Mouse (Mus musculus): ENCODE results near the gene Gmnn. TPM values are rescaled to one million over a fixed set of nuclear protein-coding genes. Genes with fewer than 3 reads are reported as not detected.
"Not testable (repeated sequence)": the region's sequence is repeated elsewhere in the genome, so short reads cannot be mapped to it uniquely, and the experiment has no call there.

The Gmnn gene
- polyA plus RNA-seq, 1 experiment from 2014 or later: 103 TPM

- not testable (repeated sequence) for H3K4me3 ChIP-seq (ENCODE audit: low read length)
Observed at GRCm38 (mm10) chr13:24771482-24771881, 9.8 kb upstream of the Gmnn start.

GRCm38 (mm10) chr13:24767809-24768208 lies 6.1 kb upstream of the Gmnn start:
- 66% methylated on average over 4 of the region's 4 CpGs for WGBS

More at GRCm38 (mm10) chr13:24771482-24771881, 9.8 kb upstream of the Gmnn start:
- not testable (repeated sequence) for H3K9ac ChIP-seq (ENCODE audit: low read length); H3K27ac ChIP-seq (ENCODE audit: low read length); H3K36me3 ChIP-seq (ENCODE audit: control insufficient read depth, insufficient read depth, low read length); H3K27me3 ChIP-seq (ENCODE audit: control insufficient read depth, insufficient read depth, low read depth, low read length); H3K9me3 ChIP-seq (ENCODE audit: control insufficient read depth, low read length); ATAC-seq (ENCODE audit: low read depth); H3K4me1 ChIP-seq (replicated peaks; ENCODE audit: control insufficient read depth, insufficient read depth, low read length); H3K4me2 ChIP-seq (ENCODE audit: low read depth, low read length)
- 88% methylated on average over 10 of the region's 10 CpGs for WGBS

GRCm38 (mm10) chr13:24762254-24762653 lies 531 bp upstream of the Gmnn start:
- Histone ChIP-seq H3K4me2 (ENCODE audit: low read depth, low read length) (peak overlapping the region; percentile 82), H3K27ac (ENCODE audit: low read length) (peak overlapping the region; percentile 98; the same call in 1 of the 2 replicates), H3K9me3 (ENCODE audit: control insufficient read depth, low read length) (no peaks in the 10 kb centered on the region), H3K27me3 (ENCODE audit: control insufficient read depth, insufficient read depth, low read depth, low read length) (no peaks in the 10 kb centered on the region), H3K9ac (ENCODE audit: low read length) (peak overlapping the region; percentile 92), H3K4me1 (replicated peaks; ENCODE audit: control insufficient read depth, insufficient read depth, low read length) (peaks cover 11% of the 10 kb centered on the region), H3K4me3 (ENCODE audit: low read length) (peak overlapping the region; percentile 98), H3K36me3 (ENCODE audit: control insufficient read depth, insufficient read depth, low read length) (peaks cover 10% of the 10 kb centered on the region; the same call in 1 of the 2 replicates)
- no peak for ATAC-seq (ENCODE audit: low read depth)
- WGBS: 17% methylated on average over 4 of the region's 4 CpGs

More at GRCm38 (mm10) chr13:24767809-24768208, 6.1 kb upstream of the Gmnn start:
- H3K4me1 ChIP-seq (replicated peaks; ENCODE audit: control insufficient read depth, insufficient read depth, low read length); H3K9me3 ChIP-seq (ENCODE audit: control insufficient read depth, low read length); H3K4me3 ChIP-seq (ENCODE audit: low read length); H3K27ac ChIP-seq (ENCODE audit: low read length); H3K4me2 ChIP-seq (ENCODE audit: low read depth, low read length); H3K27me3 ChIP-seq (ENCODE audit: control insufficient read depth, insufficient read depth, low read depth, low read length); H3K36me3 ChIP-seq (ENCODE audit: control insufficient read depth, insufficient read depth, low read length); ATAC-seq (ENCODE audit: low read depth); H3K9ac ChIP-seq (ENCODE audit: low read length): not testable (repeated sequence)

GRCm38 (mm10) chr13:24761083-24761402 lies 680 bp downstream of the Gmnn start:
- H3K4me2 ChIP-seq (ENCODE audit: low read depth, low read length): peak overlapping the region; percentile 82
- H3K27ac ChIP-seq (ENCODE audit: low read length): peak overlapping the region; percentile 56
- no peak for ATAC-seq (ENCODE audit: low read depth)
- H3K36me3 ChIP-seq (ENCODE audit: control insufficient read depth, insufficient read depth, low read length): peaks cover 14% of the 10 kb centered on the region
- peaks cover 11% of the 10 kb centered on the region for H3K4me1 ChIP-seq (replicated peaks; ENCODE audit: control insufficient read depth, insufficient read depth, low read length)
- 1% methylated on average over 10 of the region's 10 CpGs for WGBS
- H3K27me3 ChIP-seq (ENCODE audit: control insufficient read depth, insufficient read depth, low read depth, low read length): no peaks in the 10 kb centered on the region
- H3K9me3 ChIP-seq (ENCODE audit: control insufficient read depth, low read length): no peaks in the 10 kb centered on the region
- peak overlapping the region; percentile 92 for H3K9ac ChIP-seq (ENCODE audit: low read length)
- peak overlapping the region; percentile 98 for H3K4me3 ChIP-seq (ENCODE audit: low read length)

GRCm38 (mm10) chr13:24760351-24760870 lies 1.3 kb downstream of the Gmnn start:
- no peaks in the 10 kb centered on the region for H3K9me3 ChIP-seq (ENCODE audit: control insufficient read depth, low read length)
- H3K4me2 ChIP-seq (ENCODE audit: low read depth, low read length): peak overlapping the region; percentile 82
- H3K27me3 ChIP-seq (ENCODE audit: control insufficient read depth, insufficient read depth, low read depth, low read length): no peaks in the 10 kb centered on the region
- H3K36me3 ChIP-seq (ENCODE audit: control insufficient read depth, insufficient read depth, low read length): peaks cover 20% of the 10 kb centered on the region
- H3K9ac ChIP-seq (ENCODE audit: low read length): peak overlapping the region; percentile 92
- no peak for ATAC-seq (ENCODE audit: low read depth)
- 47% methylated on average over 5 of the region's 5 CpGs for WGBS
- H3K4me1 ChIP-seq (replicated peaks; ENCODE audit: control insufficient read depth, insufficient read depth, low read length): peaks cover 11% of the 10 kb centered on the region
- no peak overlapping the region for H3K27ac ChIP-seq (ENCODE audit: low read length)
- peak overlapping the region; percentile 98 for H3K4me3 ChIP-seq (ENCODE audit: low read length)

- ATAC-seq (ENCODE audit: low read depth): no peak
- H3K27ac ChIP-seq (ENCODE audit: low read length): no peak overlapping the region
- no peaks in the 10 kb centered on the region for H3K27me3 ChIP-seq (ENCODE audit: control insufficient read depth, insufficient read depth, low read depth, low read length)
- H3K4me2 ChIP-seq (ENCODE audit: low read depth, low read length): no peak overlapping the region
- H3K36me3 ChIP-seq (ENCODE audit: control insufficient read depth, insufficient read depth, low read length): peaks cover 28% of the 10 kb centered on the region
- 77% methylated on average over 10 of the region's 10 CpGs for WGBS
- H3K4me3 ChIP-seq (ENCODE audit: low read length): no peak overlapping the region
- H3K9ac ChIP-seq (ENCODE audit: low read length): no peak overlapping the region
- H3K9me3 ChIP-seq (ENCODE audit: control insufficient read depth, low read length): no peaks in the 10 kb centered on the region
- peaks cover 11% of the 10 kb centered on the region for H3K4me1 ChIP-seq (replicated peaks; ENCODE audit: control insufficient read depth, insufficient read depth, low read length)
Observed at GRCm38 (mm10) chr13:24759451-24759850, 2.3 kb downstream of the Gmnn start.

GRCm38 (mm10) chr13:24757820-24758564 lies 3.7 kb downstream of the Gmnn start:
- Histone ChIP-seq H3K4me3 (ENCODE audit: low read length) (no peak overlapping the region), H3K4me1 (replicated peaks; ENCODE audit: control insufficient read depth, insufficient read depth, low read length) (peaks cover 11% of the 10 kb centered on the region), H3K9me3 (ENCODE audit: control insufficient read depth, low read length) (no peaks in the 10 kb centered on the region), H3K27ac (ENCODE audit: low read length) (no peak overlapping the region), H3K27me3 (ENCODE audit: control insufficient read depth, insufficient read depth, low read depth, low read length) (no peaks in the 10 kb centered on the region), H3K36me3 (ENCODE audit: control insufficient read depth, insufficient read depth, low read length) (peaks cover 36% of the 10 kb centered on the region), H3K4me2 (ENCODE audit: low read depth, low read length) (no peak overlapping the region), H3K9ac (ENCODE audit: low read length) (no peak overlapping the region)
- WGBS: 73% methylated on average over 12 of the region's 12 CpGs
- no peak for ATAC-seq (ENCODE audit: low read depth)

GRCm38 (mm10) chr13:24756756-24757155 lies 5.0 kb downstream of the Gmnn start:
- no peak for ATAC-seq (ENCODE audit: low read depth)
- Histone ChIP-seq H3K36me3 (ENCODE audit: control insufficient read depth, insufficient read depth, low read length) (peaks cover 39% of the 10 kb centered on the region), H3K9me3 (ENCODE audit: control insufficient read depth, low read length) (no peaks in the 10 kb centered on the region), H3K27me3 (ENCODE audit: control insufficient read depth, insufficient read depth, low read depth, low read length) (no peaks in the 10 kb centered on the region), H3K9ac (ENCODE audit: low read length) (no peak overlapping the region), H3K4me1 (replicated peaks; ENCODE audit: control insufficient read depth, insufficient read depth, low read length) (peaks cover 7% of the 10 kb centered on the region), H3K4me2 (ENCODE audit: low read depth, low read length) (no peak overlapping the region), H3K4me3 (ENCODE audit: low read length) (no peak overlapping the region), H3K27ac (ENCODE audit: low read length) (no peak overlapping the region)
- 95% methylated on average over 3 of the region's 3 CpGs for WGBS

- H3K36me3 ChIP-seq (ENCODE audit: control insufficient read depth, insufficient read depth, low read length): peaks cover 33% of the 10 kb centered on the region
Observed at GRCm38 (mm10) chr13:24751396-24751795, 10.3 kb downstream of the Gmnn start.

More at GRCm38 (mm10) chr13:24751396-24751795, 10.3 kb downstream of the Gmnn start:
- no peak overlapping the region for H3K4me3 ChIP-seq (ENCODE audit: low read length)
- no peak overlapping the region for H3K4me2 ChIP-seq (ENCODE audit: low read depth, low read length)
- ATAC-seq (ENCODE audit: low read depth): no peak
- no peaks in the 10 kb centered on the region for H3K4me1 ChIP-seq (replicated peaks; ENCODE audit: control insufficient read depth, insufficient read depth, low read length)
- H3K27me3 ChIP-seq (ENCODE audit: control insufficient read depth, insufficient read depth, low read depth, low read length): no peaks in the 10 kb centered on the region
- WGBS: 80% methylated on average over 8 of the region's 8 CpGs
- no peaks in the 10 kb centered on the region for H3K9me3 ChIP-seq (ENCODE audit: control insufficient read depth, low read length)
- H3K9ac ChIP-seq (ENCODE audit: low read length): no peak overlapping the region
- H3K27ac ChIP-seq (ENCODE audit: low read length): no peak overlapping the region

Measured in lung, embryonic 16.5 days (tissue).